Mouse (Mus musculus) liver, embryonic 16.5 days (tissue): ENCODE measurements at regions not wholly inside any gene's neighbourhood (a gene's known extent, or its start where the extent isn't known, plus 50 kb on each side); places are given as distances from the start of the nearest gene placed in this dataset.

Source experiments
- ATAC-seq: fragments of 200-750 bp; cut with Nextera tagmentation; 2 replicates; pipeline ENCODE4 v1.8.0; 2017; ENCODE audit warnings: low read depth, mild to moderate bottlenecking, moderate number of reproducible peaks, moderate library complexity
- H3K27ac ChIP-seq: fragments of 300-500 bp; sonication (generic); 2 replicates; pipeline ENCODE4 v1.5.1; 2014; ENCODE audit warnings: mild to moderate bottlenecking, low read length
- H3K27me3 ChIP-seq: fragments of 300-500 bp; sonication (generic); 2 replicates; pipeline ENCODE4 v1.6.1; 2014; ENCODE audit warnings: low read depth, low read length, mixed read lengths; ENCODE audit not compliant: control insufficient read depth, insufficient read depth
- H3K36me3 ChIP-seq: fragments of 300-500 bp; sonication (generic); 2 replicates; pipeline ENCODE4 v1.6.1; 2014; ENCODE audit warnings: mild to moderate bottlenecking; ENCODE audit not compliant: control insufficient read depth, insufficient read depth
- H3K4me1 ChIP-seq: fragments of 300-500 bp; sonication (generic); 2 replicates; pipeline ENCODE4 v1.6.1; 2014; ENCODE audit warnings: low read depth, low read length, mixed read lengths; ENCODE audit not compliant: control insufficient read depth
- H3K4me2 ChIP-seq: fragments of 300-500 bp; sonication (generic); 2 replicates; pipeline ENCODE4 v1.6.1; 2014; ENCODE audit warnings: low read depth, low read length, mixed read lengths
- H3K4me3 ChIP-seq: fragments of 300-500 bp; sonication (generic); 2 replicates; pipeline ENCODE4 v1.5.1; 2014; ENCODE audit warnings: low read depth, mild to moderate bottlenecking, low read length
- H3K9ac ChIP-seq: fragments of 300-500 bp; sonication (generic); 2 replicates; pipeline ENCODE4 v1.6.1; 2014; ENCODE audit warnings: low read depth, low read length
- H3K9me3 ChIP-seq: fragments of 300-500 bp; sonication (generic); replicated peaks from 2 replicates; pipeline ENCODE4 v1.6.1; 2016; ENCODE audit warnings: low read length; ENCODE audit not compliant: control insufficient read depth
- WGBS: fragments of 180-500 bp; shearing (Covaris S2); extraction: QIAGEN DNeasy Blood & Tissue Kit; methylation state at CpG from one replicate; pipeline ENCODE4 v1.1.7; 2014; ENCODE audit not compliant: insufficient replicate concordance; 5-methylcytosine and 5-hydroxymethylcytosine counted together

DNA sequence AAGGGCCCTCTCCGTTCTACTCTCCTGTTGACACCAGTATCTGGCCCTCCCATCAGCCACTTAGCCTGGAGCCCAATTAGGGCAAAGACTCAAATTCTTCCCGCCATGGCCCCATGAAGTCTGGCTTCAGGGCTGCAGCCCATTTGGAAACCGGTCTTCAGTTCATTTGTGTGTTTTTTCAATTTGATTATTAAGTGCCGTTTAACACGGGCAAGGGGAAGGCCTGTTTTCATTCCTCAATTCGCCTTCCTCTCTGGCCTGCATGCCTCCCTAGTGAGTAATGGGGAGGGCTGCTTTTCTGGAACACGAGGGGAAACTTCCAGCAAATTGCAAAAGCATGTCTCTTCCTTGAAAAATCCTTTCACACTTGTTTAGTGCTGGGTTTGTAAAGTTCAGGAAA, 89.1 kb upstream of the Rbpj start:
- no peak overlapping the region for H3K4me3 ChIP-seq
- no peaks in the 10 kb centered on the region for H3K27me3 ChIP-seq
- 49% methylated on average over 7 of the region's 7 CpGs for WGBS
- no peaks in the 10 kb centered on the region for H3K36me3 ChIP-seq
- no peak overlapping the region for H3K27ac ChIP-seq
- ATAC-seq, result no peak
- H3K9me3 ChIP-seq, result no peaks in the 10 kb centered on the region
- H3K4me1 ChIP-seq, result no peaks in the 10 kb centered on the region
- no peak overlapping the region for H3K9ac ChIP-seq
- no peak overlapping the region for H3K4me2 ChIP-seq

DNA sequence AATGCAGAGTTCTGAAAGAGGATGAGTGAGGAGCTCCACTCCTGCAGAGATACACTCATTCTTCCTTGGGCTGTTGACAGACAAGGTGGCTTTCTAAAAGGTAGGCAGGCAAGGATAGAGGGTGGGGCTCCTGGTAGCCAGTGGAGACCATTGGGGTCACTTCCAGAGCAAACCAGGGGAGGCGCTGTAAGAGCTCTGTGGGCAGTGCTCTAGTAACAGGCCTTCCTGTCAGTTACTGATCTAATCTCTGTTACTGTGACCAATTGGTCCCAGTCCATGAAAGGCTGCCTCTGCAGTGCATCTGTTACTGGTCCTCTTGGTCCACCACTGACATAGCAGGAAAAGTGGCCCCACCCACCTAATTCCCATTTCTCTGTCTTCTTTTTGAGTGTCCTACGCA, 88.3 kb upstream of the Rbpj start:
- no peak overlapping the region for H3K27ac ChIP-seq

DNA sequence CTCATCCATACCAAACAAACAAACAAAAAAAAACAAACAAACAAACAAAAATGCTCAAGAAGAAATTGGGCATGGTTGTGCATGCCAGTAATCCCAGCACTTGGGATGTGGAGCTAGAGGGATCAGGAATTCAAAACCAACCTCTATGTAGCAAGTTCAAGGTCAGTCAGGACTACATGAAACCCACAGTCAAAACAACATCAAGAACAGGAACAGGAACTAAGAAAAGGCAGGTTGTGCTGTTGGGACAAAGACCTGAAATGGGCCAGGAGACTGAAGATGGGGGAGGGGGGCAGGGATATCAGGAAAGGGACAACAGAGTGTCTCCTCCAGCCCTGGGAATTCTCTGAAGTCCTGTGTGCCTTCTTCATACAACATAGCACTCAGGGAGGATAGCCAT, 87.8 kb upstream of the Rbpj start:
- no peak for ATAC-seq
- H3K4me3 ChIP-seq, result no peak overlapping the region
- no peaks in the 10 kb centered on the region for H3K27me3 ChIP-seq

More for the DNA sequence above, 88.3 kb upstream of the Rbpj start:
- WGBS, result 64% methylated on average over 2 of the region's 2 CpGs
- Histone ChIP-seq H3K4me3 (no peak overlapping the region), H3K4me2 (no peak overlapping the region), H3K27me3 (no peaks in the 10 kb centered on the region), H3K9ac (no peak overlapping the region), H3K36me3 (no peaks in the 10 kb centered on the region), H3K4me1 (no peaks in the 10 kb centered on the region), H3K9me3 (no peaks in the 10 kb centered on the region)
- ATAC-seq, result no peak

DNA sequence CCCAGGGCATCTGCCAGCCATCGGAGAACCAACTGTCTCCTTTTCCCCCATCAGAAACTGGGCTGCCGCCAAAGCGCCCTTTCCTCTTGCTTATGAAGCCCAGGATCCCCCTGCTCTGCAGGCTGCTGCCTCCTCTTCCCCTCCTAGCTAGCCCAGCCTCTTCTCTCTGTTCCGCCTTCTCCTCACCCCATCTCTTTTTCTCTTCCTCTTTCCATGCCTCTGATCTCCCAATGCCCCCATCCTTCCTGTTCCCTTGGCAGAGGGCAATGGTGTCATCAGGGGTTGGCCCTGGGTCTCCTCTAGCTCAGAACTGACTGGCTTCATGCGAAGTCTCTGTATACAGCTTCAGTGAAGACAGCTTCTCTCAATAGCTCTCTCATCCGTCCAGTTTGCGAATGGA, 87.4 kb upstream of the Rbpj start:
- H3K27ac ChIP-seq, result no peak overlapping the region
- 56% methylated on average over 7 of the region's 7 CpGs for WGBS
- no peak overlapping the region for H3K4me2 ChIP-seq
- no peak overlapping the region for H3K9ac ChIP-seq
- H3K36me3 ChIP-seq, result no peaks in the 10 kb centered on the region
- H3K9me3 ChIP-seq, result no peaks in the 10 kb centered on the region
- no peaks in the 10 kb centered on the region for H3K27me3 ChIP-seq
- no peak overlapping the region for H3K4me3 ChIP-seq
- no peak for ATAC-seq
- no peaks in the 10 kb centered on the region for H3K4me1 ChIP-seq

More for the DNA sequence above, 87.8 kb upstream of the Rbpj start:
- Histone ChIP-seq H3K9me3 (no peaks in the 10 kb centered on the region), H3K9ac (no peak overlapping the region), H3K36me3 (no peaks in the 10 kb centered on the region), H3K4me1 (no peaks in the 10 kb centered on the region), H3K4me2 (no peak overlapping the region), H3K27ac (no peak overlapping the region)

DNA sequence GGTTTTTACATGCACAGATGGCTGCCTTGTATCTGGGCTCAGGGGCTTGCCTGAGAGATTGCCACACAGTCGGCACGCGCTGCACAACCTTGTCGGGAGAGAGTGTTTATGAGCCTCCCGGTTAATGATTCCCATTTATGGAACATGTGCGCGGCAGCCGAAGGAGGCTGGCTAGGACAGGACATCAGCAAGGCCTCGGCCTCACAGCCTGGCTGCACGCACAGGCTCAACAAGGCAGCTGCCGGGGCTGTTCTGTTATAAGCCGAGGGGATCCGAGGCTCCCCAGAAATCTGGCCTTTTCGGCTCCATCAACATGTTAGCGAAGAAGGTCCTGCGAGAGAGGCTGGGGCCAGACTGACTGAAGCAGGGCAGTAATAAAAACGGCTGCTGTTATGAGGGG, 86.3 kb upstream of the Rbpj start:
- no peaks in the 10 kb centered on the region for H3K4me1 ChIP-seq
- H3K4me3 ChIP-seq, result no peak overlapping the region
- ATAC-seq, result peak; percentile 91
- H3K9me3 ChIP-seq, result no peaks in the 10 kb centered on the region
- no peak overlapping the region for H3K4me2 ChIP-seq
- H3K27ac ChIP-seq, result no peak overlapping the region
- no peaks in the 10 kb centered on the region for H3K36me3 ChIP-seq
- WGBS, result 64% methylated on average over 17 of the region's 17 CpGs
- H3K27me3 ChIP-seq, result no peaks in the 10 kb centered on the region
- H3K9ac ChIP-seq, result no peak overlapping the region

DNA sequence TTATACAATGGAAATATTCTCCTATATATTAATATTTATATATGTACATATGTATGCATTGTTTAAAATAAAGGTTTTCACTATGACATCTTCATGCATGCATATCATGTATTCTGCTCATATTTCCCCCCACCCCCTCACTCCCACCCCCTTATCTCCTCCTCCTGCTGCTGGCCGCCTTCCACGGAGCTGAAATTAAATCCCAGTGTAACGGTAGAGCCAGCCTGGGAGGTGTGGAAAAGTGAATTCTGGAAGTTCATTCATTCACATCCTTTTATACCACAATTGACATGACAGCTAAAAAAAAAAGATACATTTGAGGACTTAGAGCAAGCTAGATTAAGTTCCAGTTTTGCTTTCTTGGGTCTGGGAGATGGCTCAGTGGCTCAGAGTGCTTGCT, 85.7 kb upstream of the Rbpj start:
- no peak overlapping the region for H3K9ac ChIP-seq
- WGBS, result 70% methylated on average over 3 of the region's 3 CpGs
- no peak overlapping the region for H3K4me2 ChIP-seq
- no peaks in the 10 kb centered on the region for H3K4me1 ChIP-seq
- H3K27me3 ChIP-seq, result no peaks in the 10 kb centered on the region
- H3K9me3 ChIP-seq, result no peaks in the 10 kb centered on the region
- H3K36me3 ChIP-seq, result no peaks in the 10 kb centered on the region
- ATAC-seq, result no peak
- H3K4me3 ChIP-seq, result no peak overlapping the region
- no peak overlapping the region for H3K27ac ChIP-seq

DNA sequence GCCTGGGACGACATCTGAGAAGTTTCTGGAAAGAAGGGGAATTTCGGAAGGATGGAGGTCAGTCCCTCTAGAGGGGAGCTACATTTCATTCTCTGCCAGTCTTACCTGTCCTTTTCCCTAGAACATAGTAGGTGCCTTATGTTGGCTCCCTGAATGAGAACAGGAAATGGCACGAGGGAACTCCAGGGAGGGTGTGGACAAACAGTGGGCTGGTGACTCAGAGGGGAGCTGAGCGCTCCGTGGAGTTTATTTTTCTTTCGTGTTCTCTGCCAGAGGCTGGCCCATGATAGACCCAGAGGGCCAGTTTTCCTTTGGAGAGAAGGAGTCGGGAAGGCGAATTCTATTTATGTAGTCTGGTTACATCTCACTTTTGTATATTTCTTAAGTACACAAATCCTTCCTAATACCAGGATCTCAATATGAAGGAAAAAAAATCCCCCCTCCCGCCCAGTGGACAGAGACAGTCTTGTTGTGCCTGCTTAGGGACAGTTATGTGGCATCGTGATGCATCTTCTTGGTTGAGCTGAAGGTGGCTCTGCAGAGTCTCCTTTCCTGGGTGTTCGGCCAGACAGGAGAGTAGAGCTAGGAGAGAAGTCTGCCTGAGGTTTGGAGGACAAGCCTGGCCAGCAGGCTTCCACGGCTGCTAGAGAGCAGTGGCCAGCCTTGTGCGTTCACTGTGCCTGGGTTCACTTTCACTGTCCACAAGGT, 84.3 kb upstream of the Rbpj start:
- Histone ChIP-seq H3K4me1 (no peaks in the 10 kb centered on the region), H3K4me3 (no peak overlapping the region), H3K4me2 (no peak overlapping the region), H3K9ac (no peak overlapping the region), H3K27me3 (no peaks in the 10 kb centered on the region), H3K36me3 (no peaks in the 10 kb centered on the region), H3K9me3 (no peaks in the 10 kb centered on the region), H3K27ac (no peak overlapping the region)
- 39% methylated on average over 13 of the region's 13 CpGs for WGBS
- no peak for ATAC-seq

DNA sequence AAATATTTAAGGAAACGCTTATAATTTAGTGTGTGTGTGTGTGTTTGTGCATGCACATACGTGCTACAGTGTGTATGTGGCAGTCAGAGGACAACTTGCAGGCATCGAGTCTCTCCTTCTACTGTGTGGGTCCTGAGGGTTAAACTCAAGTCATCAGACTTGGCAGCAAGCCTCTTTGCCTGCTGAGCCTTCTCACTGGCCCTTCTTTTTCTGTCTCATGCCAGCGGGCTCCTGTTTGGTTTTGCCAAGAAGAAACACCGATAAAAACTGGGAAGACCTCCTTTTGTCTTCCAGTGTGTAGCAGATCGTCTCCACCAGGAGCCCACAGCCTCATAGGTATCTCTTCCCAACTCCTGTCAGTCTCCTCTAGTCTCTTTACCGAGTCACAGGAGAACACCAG, 81.9 kb upstream of the Rbpj start:
- no peaks in the 10 kb centered on the region for H3K36me3 ChIP-seq
- H3K4me3 ChIP-seq, result no peak overlapping the region
- ATAC-seq, result no peak
- no peaks in the 10 kb centered on the region for H3K27me3 ChIP-seq
- no peak overlapping the region for H3K27ac ChIP-seq
- no peaks in the 10 kb centered on the region for H3K4me1 ChIP-seq
- no peak overlapping the region for H3K4me2 ChIP-seq
- H3K9ac ChIP-seq, result no peak overlapping the region
- 74% methylated on average over 7 of the region's 7 CpGs for WGBS
- no peaks in the 10 kb centered on the region for H3K9me3 ChIP-seq

DNA sequence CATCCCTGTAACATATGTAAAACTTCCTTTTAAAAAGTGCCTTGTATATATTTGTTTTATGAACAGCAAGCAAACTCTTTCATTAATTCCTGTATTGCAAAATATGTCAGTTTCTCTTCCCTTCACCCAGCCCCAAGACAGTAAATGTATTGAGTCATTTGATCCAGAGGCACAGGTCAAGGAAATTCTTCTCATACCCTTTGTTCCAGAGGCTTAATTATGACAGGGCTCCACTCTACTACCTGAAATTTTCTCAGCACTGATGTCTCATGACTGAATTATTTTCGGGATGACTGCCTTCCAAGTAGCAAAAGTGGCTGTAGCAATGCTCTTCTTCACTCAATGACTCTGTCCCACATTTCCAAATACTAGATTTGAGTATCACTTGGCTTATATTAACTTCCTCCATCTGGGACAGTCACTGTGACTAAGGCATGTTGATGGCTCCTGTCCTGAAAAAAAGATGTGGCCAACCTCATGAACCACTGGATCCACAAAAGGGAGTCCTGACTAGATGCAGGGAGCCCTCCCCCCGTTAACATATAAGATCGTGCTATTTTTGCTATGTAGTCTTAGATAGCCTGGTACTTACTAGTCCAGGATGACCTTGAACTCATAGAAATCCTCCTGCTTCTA, 80.3 kb upstream of the Rbpj start:
- Histone ChIP-seq H3K27me3 (no peaks in the 10 kb centered on the region), H3K9me3 (no peaks in the 10 kb centered on the region), H3K9ac (no peak overlapping the region), H3K27ac (no peak overlapping the region), H3K4me1 (no peaks in the 10 kb centered on the region), H3K4me3 (no peak overlapping the region), H3K36me3 (no peaks in the 10 kb centered on the region), H3K4me2 (no peak overlapping the region)
- 60% methylated on average over 3 of the region's 3 CpGs for WGBS
- no peak for ATAC-seq
